Mouse (Mus musculus) midbrain, embryonic 14.5 days (tissue): Measurements from ENCODE around the gene Cnot6l. TPM values are rescaled to one million over a fixed set of nuclear protein-coding genes. Genes with fewer than 3 reads are reported as not detected.

ENCODE experiments used
- ATAC-seq: fragments of 200-750 bp; cut with Nextera tagmentation; 2 replicates; pipeline ENCODE4 v1.8.0; 2017; ENCODE audit warnings: moderate number of reproducible peaks, moderate library complexity; ENCODE audit not compliant: low FRiP score, low TSS enrichment
- DNase-seq: peaks from one replicate; pipeline ENCODE4 v3.0.0-alpha.2; 2015
- H3K27ac ChIP-seq: fragments of 300-500 bp; sonication (generic); replicated peaks from 2 replicates; pipeline ENCODE4 v1.5.1; 2014; ENCODE audit warnings: mild to moderate bottlenecking, low read depth, low read length, moderate library complexity
- H3K27me3 ChIP-seq: fragments of 300-500 bp; sonication (generic); 2 replicates; pipeline ENCODE4 v1.6.1; 2014; ENCODE audit warnings: low read length, control low read depth, mixed read lengths; ENCODE audit not compliant: control insufficient read depth, insufficient read depth
- H3K36me3 ChIP-seq: fragments of 300-500 bp; sonication (generic); 2 replicates; pipeline ENCODE4 v1.6.1; 2014; ENCODE audit warnings: low read length, control low read depth; ENCODE audit not compliant: control insufficient read depth, insufficient read depth
- H3K4me1 ChIP-seq: fragments of 300-500 bp; sonication (generic); 2 replicates; pipeline ENCODE4 v1.6.1; 2014; ENCODE audit warnings: mild to moderate bottlenecking, antibody characterized with exemption, low read length, control low read depth; ENCODE audit not compliant: control insufficient read depth, insufficient read depth
- H3K4me2 ChIP-seq: fragments of 300-500 bp; sonication (generic); 2 replicates; pipeline ENCODE4 v1.6.1; 2014; ENCODE audit warnings: mild to moderate bottlenecking, low read length, moderate library complexity
- H3K4me3 ChIP-seq: fragments of 300-500 bp; sonication (generic); replicated peaks from 2 replicates; pipeline ENCODE4 v1.5.1; 2014; ENCODE audit warnings: low read depth, low read length
- H3K9ac ChIP-seq: fragments of 300-500 bp; sonication (generic); replicated peaks from 2 replicates; pipeline ENCODE4 v1.6.1; 2014; ENCODE audit warnings: mild to moderate bottlenecking, low read length, moderate library complexity
- H3K9me3 ChIP-seq: fragments of 300-500 bp; sonication (generic); 2 replicates; pipeline ENCODE4 v1.6.1; 2016; ENCODE audit warnings: low read length, control low read depth, mixed read lengths; ENCODE audit not compliant: control insufficient read depth
- WGBS: fragments of 180-500 bp; shearing (Covaris S2); extraction: QIAGEN DNeasy Blood & Tissue Kit; methylation state at CpG from one replicate; pipeline ENCODE4 v1.1.7; 2014; 5-methylcytosine and 5-hydroxymethylcytosine counted together
- polyA plus RNA-seq: library from polyadenylated mRNA; unstranded; fragments of >200 nt; fragmentation: Nextera tagmentation; extraction: Ambion mirVana; gene quantifications from 2 replicates; pipeline ENCODE4 v1.2.1, GENCODE M21; 2014

Gene Cnot6l
- polyA plus RNA-seq, 1 experiment from 2014 or later, result 19.2 TPM

- H3K4me1 ChIP-seq, result no peaks in the 10 kb centered on the region
- H3K4me3 ChIP-seq, result no peak overlapping the region
- no peaks in the 10 kb centered on the region for H3K27me3 ChIP-seq
- no peak overlapping the region for H3K4me2 ChIP-seq
- H3K36me3 ChIP-seq, result no peaks in the 10 kb centered on the region
- DNase-seq (no peak), ATAC-seq (no peak)
- H3K9me3 ChIP-seq, result no peaks in the 10 kb centered on the region
- H3K9ac ChIP-seq, result no peak overlapping the region
- no peak overlapping the region for H3K27ac ChIP-seq
- 75% methylated on average over 6 of the region's 6 CpGs for WGBS
These were observed 34.3 kb upstream of the Cnot6l start for GRCm38 (mm10) chr5:96198271-96198670.

- Histone ChIP-seq H3K4me2 (no peak overlapping the region), H3K4me3 (no peak overlapping the region), H3K27ac (no peak overlapping the region), H3K9ac (no peak overlapping the region), H3K4me1 (no peaks in the 10 kb centered on the region), H3K27me3 (no peaks in the 10 kb centered on the region), H3K9me3 (no peaks in the 10 kb centered on the region), H3K36me3 (no peaks in the 10 kb centered on the region)
- WGBS, result 46% methylated on average over 2 of the region's 2 CpGs
- DNase-seq, result no peak
- ATAC-seq, result no peak
These were observed 32.6 kb upstream of the Cnot6l start for GRCm38 (mm10) chr5:96196547-96197052.

- 65% methylated on average over 4 of the region's 4 CpGs for WGBS
- no peaks in the 10 kb centered on the region for H3K9me3 ChIP-seq
- no peak for DNase-seq
These were observed 27.3 kb upstream of the Cnot6l start for GRCm38 (mm10) chr5:96191251-96191650.

GRCm38 (mm10) chr5:96189761-96190160, 25.8 kb upstream of the Cnot6l start:
- ATAC-seq (no peak), DNase-seq (no peak)
- no peak overlapping the region for H3K4me3 ChIP-seq
- H3K27ac ChIP-seq, result no peak overlapping the region
- H3K27me3 ChIP-seq, result no peaks in the 10 kb centered on the region
- no peaks in the 10 kb centered on the region for H3K36me3 ChIP-seq
- WGBS, result 96% methylated on average over 1 of the region's 1 CpGs
- H3K4me2 ChIP-seq, result no peak overlapping the region
- H3K4me1 ChIP-seq, result no peaks in the 10 kb centered on the region
- H3K9me3 ChIP-seq, result no peaks in the 10 kb centered on the region
- H3K9ac ChIP-seq, result no peak overlapping the region

More at GRCm38 (mm10) chr5:96191251-96191650, 27.3 kb upstream of the Cnot6l start:
- no peaks in the 10 kb centered on the region for H3K36me3 ChIP-seq
- no peak overlapping the region for H3K9ac ChIP-seq
- ATAC-seq, result no peak
- H3K4me1 ChIP-seq, result no peaks in the 10 kb centered on the region
- H3K27me3 ChIP-seq, result no peaks in the 10 kb centered on the region
- no peak overlapping the region for H3K4me3 ChIP-seq
- H3K27ac ChIP-seq, result no peak overlapping the region
- no peak overlapping the region for H3K4me2 ChIP-seq

GRCm38 (mm10) chr5:96183987-96184386, 20.0 kb upstream of the Cnot6l start:
- Histone ChIP-seq H3K9me3 (no peaks in the 10 kb centered on the region), H3K4me3 (no peak overlapping the region), H3K36me3 (no peaks in the 10 kb centered on the region), H3K27ac (no peak overlapping the region), H3K4me1 (no peaks in the 10 kb centered on the region), H3K27me3 (no peaks in the 10 kb centered on the region), H3K4me2 (no peak overlapping the region), H3K9ac (no peak overlapping the region)
- ATAC-seq (no peak), DNase-seq (no peak)
- 77% methylated on average over 2 of the region's 2 CpGs for WGBS

- Histone ChIP-seq H3K27ac (no peak overlapping the region), H3K4me3 (no peak overlapping the region), H3K4me1 (no peaks in the 10 kb centered on the region), H3K4me2 (no peak overlapping the region), H3K27me3 (no peaks in the 10 kb centered on the region), H3K9ac (no peak overlapping the region), H3K36me3 (no peaks in the 10 kb centered on the region), H3K9me3 (no peaks in the 10 kb centered on the region)
- WGBS, result 67% methylated on average over 2 of the region's 2 CpGs
- no peak for ATAC-seq
- no peak for DNase-seq
These were observed 19.2 kb upstream of the Cnot6l start for GRCm38 (mm10) chr5:96183211-96183610.

- Histone ChIP-seq H3K4me2 (no peak overlapping the region), H3K9me3 (no peaks in the 10 kb centered on the region), H3K4me1 (no peaks in the 10 kb centered on the region), H3K27me3 (no peaks in the 10 kb centered on the region), H3K4me3 (no peak overlapping the region), H3K36me3 (no peaks in the 10 kb centered on the region), H3K27ac (no peak overlapping the region), H3K9ac (no peak overlapping the region)
- 74% methylated on average over 11 of the region's 11 CpGs for WGBS
- ATAC-seq (no peak), DNase-seq (no peak)
These were observed 12.9 kb upstream of the Cnot6l start for GRCm38 (mm10) chr5:96176879-96177358.

GRCm38 (mm10) chr5:96176121-96176520, 12.2 kb upstream of the Cnot6l start:
- Histone ChIP-seq H3K36me3 (no peaks in the 10 kb centered on the region), H3K4me2 (no peak overlapping the region), H3K27ac (no peak overlapping the region), H3K9ac (no peak overlapping the region), H3K27me3 (no peaks in the 10 kb centered on the region), H3K9me3 (no peaks in the 10 kb centered on the region), H3K4me3 (no peak overlapping the region), H3K4me1 (no peaks in the 10 kb centered on the region)
- DNase-seq (peak; percentile 13), ATAC-seq (no peak)
- 64% methylated on average over 9 of the region's 9 CpGs for WGBS

GRCm38 (mm10) chr5:96171765-96172164, 7.8 kb upstream of the Cnot6l start:
- H3K27me3 ChIP-seq, result no peaks in the 10 kb centered on the region
- H3K4me3 ChIP-seq, result no peak overlapping the region
- whole genome bisulfite sequencing, result 95% methylated on average over 4 of the region's 4 CpGs
- no peaks in the 10 kb centered on the region for H3K4me1 ChIP-seq
- H3K4me2 ChIP-seq, result no peak overlapping the region
- H3K36me3 ChIP-seq, result no peaks in the 10 kb centered on the region
- DNase-seq (no peak), ATAC-seq (no peak)
- H3K27ac ChIP-seq, result no peak overlapping the region
- H3K9ac ChIP-seq, result no peak overlapping the region
- no peaks in the 10 kb centered on the region for H3K9me3 ChIP-seq
